Mouse (Mus musculus) spleen, adult 10 weeks (tissue): Measurements from ENCODE around the gene Acss2. TPM values are rescaled to one million over a fixed set of nuclear protein-coding genes. Genes with fewer than 3 reads are reported as not detected.

ENCODE experiments used
- polyA plus RNA-seq: library from polyadenylated mRNA; stranded (reverse); fragments of 350-450 nt; fragmentation: Illumina TruSeq; extraction: RNeasy Lipid Tissue Mini Kit (QIAGEN cat#74804); gene quantifications from one replicate; pipeline ENCODE4 v1.2.3, GENCODE M21; 2015; ENCODE audit warnings: low replicate concordance; ENCODE audit not compliant: insufficient read depth

Gene Acss2
- 19.3 TPM for polyA plus RNA-seq

GRCm38 (mm10) chr2:155517455-155518423 is at the start of gene Acss2, which contains the start of gene Ggt7:
TSS of gene Acss2 (plus strand) at chr2:155517948.
TSS of gene Ggt7 (minus strand) at chr2:155518237.

DNA sequence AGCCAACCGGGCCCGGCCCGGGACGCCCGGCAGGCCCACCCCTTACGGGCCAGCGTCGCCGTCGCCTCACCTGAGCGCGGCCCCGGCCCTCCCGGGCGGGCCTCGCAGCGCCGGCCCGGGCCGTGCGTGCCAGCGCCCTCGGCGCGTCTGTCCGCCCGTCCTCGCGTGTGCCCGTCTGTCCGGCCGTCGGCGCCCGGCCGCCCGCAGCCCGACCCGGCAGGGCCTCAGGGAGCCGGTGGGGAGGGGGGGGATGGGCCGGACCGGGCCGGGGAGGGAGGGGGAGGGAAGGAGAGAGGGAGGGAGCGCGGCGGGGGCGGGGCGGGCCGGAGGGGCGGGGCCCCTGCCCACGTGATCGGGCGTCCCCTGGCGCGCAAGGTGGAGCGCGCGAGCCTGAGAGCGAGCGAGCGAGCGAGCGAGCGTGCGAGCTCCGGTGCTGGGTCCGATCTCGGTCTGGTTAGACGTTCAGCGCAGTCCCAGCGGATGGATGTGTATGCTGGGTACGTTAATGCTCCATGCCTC is 44.1 kb upstream of the Acss2 start, which contains the start of gene Ncoa6:
Gene Ncoa6 (minus strand): TSS at position 325 of the 519 bp plus-strand sequence.

GRCm38 (mm10) chr2:155592137-155592853 is 74.5 kb downstream of the Acss2 start, which contains the start of gene Gss:
TSS of gene Gss (minus strand) at chr2:155592810.

DNA sequence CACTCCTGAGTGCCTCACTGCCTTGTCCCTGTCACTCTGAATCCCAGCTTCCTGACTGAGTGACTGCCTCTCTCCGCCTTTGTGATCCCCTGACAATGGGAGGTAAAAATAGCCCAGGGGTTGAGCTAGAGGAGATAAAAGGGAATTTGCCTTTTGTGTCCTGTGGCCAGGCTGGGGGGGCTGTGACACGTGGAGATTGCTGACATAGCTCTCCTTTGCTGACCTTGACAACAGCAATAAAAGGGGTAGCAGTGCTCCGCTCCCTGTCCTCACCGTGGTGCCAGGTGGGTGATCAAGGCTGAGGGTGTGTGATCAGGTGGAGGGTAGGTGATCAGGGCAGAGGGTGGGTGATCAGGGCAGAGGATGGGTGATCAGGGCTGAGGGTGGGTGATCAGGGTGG is 93.2 kb downstream of the Acss2 start, which contains the start of gene Myh7b:
Gene Myh7b (plus strand): TSS at position 235 of the 400 bp plus-strand sequence.

Other genes starting within 250 kb of the Acss2 start
- 7.4 TPM for gene Map1lc3a, start 241.7 kb upstream of the Acss2 start, polyA plus RNA-seq
- 35.8 TPM for gene Pigu, start 160.5 kb upstream of the Acss2 start, polyA plus RNA-seq
- gene Trp53inp2, start 136.9 kb upstream of the Acss2 start, polyA plus RNA-seq: 21.6 TPM
- 42.2 TPM for gene Ncoa6, start 44.1 kb upstream of the Acss2 start, polyA plus RNA-seq
- 0.54 TPM for gene Ggt7, start 289 bp downstream of the Acss2 start, polyA plus RNA-seq
- gene Gss, start 74.9 kb downstream of the Acss2 start, polyA plus RNA-seq: 8.4 TPM
- gene Myh7b, start 93.3 kb downstream of the Acss2 start, polyA plus RNA-seq: not detected
- gene Trpc4ap, start 174.4 kb downstream of the Acss2 start, polyA plus RNA-seq: 89.5 TPM
- gene Edem2, start 211.5 kb downstream of the Acss2 start, polyA plus RNA-seq: 43.9 TPM
- not detected for gene Gm17581, start 217.9 kb downstream of the Acss2 start, polyA plus RNA-seq
- 16.1 TPM for gene Procr, start 233.2 kb downstream of the Acss2 start, polyA plus RNA-seq